Mouse (Mus musculus) spleen, adult 2 months (tissue): Measurements from ENCODE around the gene Ndc1.

Experiments
- CTCF ChIP-seq: fragments of 200-500 bp; IDR thresholded peaks from 2 replicates; pipeline ENCODE4 v1.5.1; 2011; ENCODE audit warnings: mild to moderate bottlenecking, inconsistent platforms; ENCODE audit not compliant: insufficient read depth, insufficient read length, insufficient replicate concordance; ENCODE audit errors: extremely low read depth
- POLR2A ChIP-seq: fragments of 200-500 bp; IDR thresholded peaks from 2 replicates; pipeline ENCODE4 v1.6.1; 2011; ENCODE audit warnings: low read depth, low read length, inconsistent platforms

DNA sequence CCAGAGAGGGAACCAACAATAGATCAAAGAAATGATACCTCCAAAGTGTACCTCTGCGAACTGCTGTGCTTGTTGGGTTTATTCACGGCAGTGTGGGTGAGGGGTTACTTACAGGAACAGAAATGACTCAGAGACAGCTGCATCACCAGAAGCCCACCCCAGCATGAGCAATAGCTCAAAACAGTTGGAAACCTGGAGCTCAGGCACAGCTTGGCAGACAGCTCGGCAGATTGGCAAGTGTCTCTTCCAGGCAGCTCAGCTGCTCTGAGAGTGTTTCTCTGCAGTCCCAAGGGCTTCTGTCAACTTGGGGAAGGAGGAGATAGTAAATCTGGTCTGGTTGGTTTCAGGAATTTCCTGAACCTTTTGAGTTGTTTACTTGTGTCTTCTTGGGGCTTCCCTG, 9.1 kb upstream of the Ndc1 start:
- no peak for TF ChIP-seq POLR2A
- no peak for TF ChIP-seq CTCF
